Comparison of ENCODE assay signal across 8 mouse cellular contexts in genomic region chrX:73672879-73673618, GRCm38 (mm10). TPM values are rescaled to one million over a fixed set of nuclear protein-coding genes. Genes with fewer than 3 reads are reported as not detected.
DNase-seq lines count a peak whose midpoint lies in the region; ATAC-seq and TF ChIP-seq lines count a peak whose summit lies in the region.

Gene Slc6a8, plus strand, starts transcription at chrX:73673150.

- H3K9ac ChIP-seq in limb, embryonic 15.5 days = peak within 1 kb of the TSS; percentile 63
- H3K9ac ChIP-seq in midbrain, postnatal 0 days (replicated peaks; ENCODE audit: low read length, poor library complexity, severe bottlenecking) = peak within 1 kb of the TSS; percentile 76

- H3K4me1 ChIP-seq in embryonic facial prominence, embryonic 10.5 days = peaks cover 22% of the 10 kb centered on the region
- H3K4me1 ChIP-seq in limb, embryonic 15.5 days = peaks cover 15% of the 10 kb centered on the region
- no peaks in the 10 kb centered on the region for H3K4me1 ChIP-seq in midbrain, postnatal 0 days (ENCODE audit: insufficient read depth, low read length)

- 11% methylated on average over 71 of the region's 72 CpGs for WGBS in embryonic facial prominence, embryonic 10.5 days
- 21% methylated on average over 31 of the region's 72 CpGs for WGBS in limb, embryonic 15.5 days
- WGBS in midbrain, postnatal 0 days = 10% methylated on average over 36 of the region's 72 CpGs

- no peak for TF ChIP-seq CTCF in midbrain, postnatal 0 days (IDR thresholded peaks at IDR 0.05)

- peak within 1 kb of the TSS; percentile 67 for H3K4me2 ChIP-seq in limb, embryonic 15.5 days
- peak within 1 kb of the TSS; percentile 71 for H3K4me2 ChIP-seq in midbrain, postnatal 0 days (ENCODE audit: low read depth, low read length, poor library complexity, severe bottlenecking)

- H3K27ac ChIP-seq in embryonic facial prominence, embryonic 10.5 days (replicated peaks) = peak within 1 kb of the TSS; percentile 87
- H3K27ac ChIP-seq in limb, embryonic 15.5 days = peak within 1 kb of the TSS; percentile 76
- H3K27ac ChIP-seq in midbrain, postnatal 0 days (ENCODE audit: low read depth, low read length) = peak within 1 kb of the TSS; percentile 51; the same call in 1 of the 2 replicates

- peak; percentile 86 for DNase-seq in 3134 (ENCODE audit: extremely low read depth, insufficient read length, low spot score)
- DNase-seq in adrenal gland, adult 18-20 months (ENCODE audit: low spot score in 2 of 2) = peak; percentile 73 to 75
- peak; percentile 87 for DNase-seq in embryonic facial prominence, embryonic 10.5 days (ENCODE audit: low spot score)
- peak; percentile 55 to 71 for DNase-seq in heart, adult 9 months (ENCODE audit: low spot score in 2 of 2)
- peak; percentile 63 for DNase-seq in kidney, adult 9 months
- peak; percentile 78 for DNase-seq in midbrain, postnatal 0 days (ENCODE audit: low spot score)
- DNase-seq in thymus, postnatal 36 days = peak; percentile 32 to 37

- ATAC-seq in limb, embryonic 15.5 days (ENCODE audit: insufficient number of reproducible peaks, low FRiP score, low TSS enrichment, low read depth) = peak; percentile 71
- peak; percentile 64 for ATAC-seq in midbrain, postnatal 0 days (ENCODE audit: low FRiP score)

- H3K9me3 ChIP-seq in embryonic facial prominence, embryonic 10.5 days = peaks cover 6% of the 10 kb centered on the region; the same call in 1 of the 2 replicates
- H3K9me3 ChIP-seq in limb, embryonic 15.5 days = no peaks in the 10 kb centered on the region
- no peaks in the 10 kb centered on the region for H3K9me3 ChIP-seq in midbrain, postnatal 0 days (ENCODE audit: low read length)

- H3K36me3 ChIP-seq in embryonic facial prominence, embryonic 10.5 days (replicated peaks) = peaks cover 25% of the 10 kb centered on the region
- H3K36me3 ChIP-seq in limb, embryonic 15.5 days = peaks cover 19% of the 10 kb centered on the region
- H3K36me3 ChIP-seq in midbrain, postnatal 0 days (ENCODE audit: insufficient read depth, low read length) = no peaks in the 10 kb centered on the region; the same call in 1 of the 2 replicates

- peaks cover 30% of the 10 kb centered on the region for H3K27me3 ChIP-seq in embryonic facial prominence, embryonic 10.5 days (replicated peaks; ENCODE audit: low read depth, poor library complexity, severe bottlenecking)
- H3K27me3 ChIP-seq in limb, embryonic 15.5 days = 0 out of 2 replicates have a peak, but pooled peaks cover 7% of the 10 kb centered on the region
- no peaks in the 10 kb centered on the region for H3K27me3 ChIP-seq in midbrain, postnatal 0 days (ENCODE audit: insufficient read depth, low read length)

- H3K4me3 ChIP-seq in embryonic facial prominence, embryonic 10.5 days = peak within 1 kb of the TSS; percentile 72
- peak within 1 kb of the TSS; percentile 63 for H3K4me3 ChIP-seq in limb, embryonic 15.5 days
- peak within 1 kb of the TSS; percentile 53 for H3K4me3 ChIP-seq in midbrain, postnatal 0 days (ENCODE audit: low read depth, low read length)

RNA-seq across cellular contexts. Expression of gene Slc6a8, which starts in this region (rescaled TPM):
- total RNA-seq in adrenal gland, adult 18-20 months (2021) = 10 to 100 TPM; 74.5 to 97.7 TPM
- 4.7 and 5.6 TPM in 2 replicates for polyA plus RNA-seq in embryonic facial prominence, embryonic 10.5 days (2016; fragmentation: Nextera tagmentation; extraction: Ambion mirVana)
- polyA plus RNA-seq in limb, embryonic 15.5 days (2015; fragmentation: Nextera tagmentation; extraction: Ambion mirVana) = 7.2 and 8.3 TPM in 2 replicates
- total RNA-seq in midbrain, postnatal 0 days (2014; rRNA removed) = 49.5 and 69.4 TPM in 2 replicates
- polyA plus RNA-seq in midbrain, postnatal 0 days (2015; fragmentation: Nextera tagmentation; extraction: Ambion mirVana) = 6.0 and 6.6 TPM in 2 replicates

Comparison
In these comparisons a context has a peak if more than half of its experiments do, and no peak if none do; other contexts are left out.
1. Peak in every context shown above with its lines: DNase-seq, ATAC-seq, H3K4me3 ChIP-seq and H3K27ac ChIP-seq.
2. DNase-seq: peak in every context shown above with its lines; median percentile 87 in embryonic facial prominence, embryonic 10.5 days; 86 in 3134; 78 in midbrain, postnatal 0 days; 74 in adrenal gland, adult 18-20 months; 63 in heart, adult 9 months; 63 in kidney, adult 9 months; 34 in thymus, postnatal 36 days.